Mouse (Mus musculus): Measurements from ENCODE around the gene Cyp2w1.

Cyp2w1 gene

DNA sequence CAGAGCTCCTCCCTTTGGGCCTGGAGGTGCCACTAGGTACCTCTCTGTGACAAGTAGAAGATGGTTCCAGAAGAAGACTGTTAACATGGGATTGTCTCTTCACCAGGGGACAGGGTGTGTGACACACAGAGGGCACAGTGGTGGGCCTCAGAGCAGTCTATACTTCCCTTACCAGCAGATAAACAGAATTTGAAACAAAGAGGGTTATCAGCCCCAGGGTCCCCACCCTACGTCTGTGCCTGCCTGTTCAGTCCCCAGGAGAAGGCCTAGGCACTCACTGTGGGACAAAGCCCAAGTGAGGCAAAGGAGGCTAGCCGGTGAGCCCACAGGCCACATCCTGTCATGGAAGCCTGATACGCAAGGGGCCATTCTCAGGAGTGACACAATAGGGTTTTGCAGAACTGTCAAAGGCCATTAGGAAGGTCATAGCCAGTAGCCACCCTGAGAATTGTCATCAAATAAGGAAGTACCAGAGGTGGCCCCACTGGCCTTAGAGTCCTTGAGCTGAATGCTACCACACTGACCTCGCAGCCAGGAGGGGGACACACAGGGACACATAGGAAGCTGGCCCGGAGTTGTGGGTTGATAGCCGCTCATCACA is 52.5 kb downstream of the Cyp2w1 start, which contains the start of gene C130050O18Rik:
TSS of gene C130050O18Rik (plus strand) at position 480 of the 601 bp plus-strand sequence.
- DNase-seq (ENCODE audit: low spot score): no peak

DNA sequence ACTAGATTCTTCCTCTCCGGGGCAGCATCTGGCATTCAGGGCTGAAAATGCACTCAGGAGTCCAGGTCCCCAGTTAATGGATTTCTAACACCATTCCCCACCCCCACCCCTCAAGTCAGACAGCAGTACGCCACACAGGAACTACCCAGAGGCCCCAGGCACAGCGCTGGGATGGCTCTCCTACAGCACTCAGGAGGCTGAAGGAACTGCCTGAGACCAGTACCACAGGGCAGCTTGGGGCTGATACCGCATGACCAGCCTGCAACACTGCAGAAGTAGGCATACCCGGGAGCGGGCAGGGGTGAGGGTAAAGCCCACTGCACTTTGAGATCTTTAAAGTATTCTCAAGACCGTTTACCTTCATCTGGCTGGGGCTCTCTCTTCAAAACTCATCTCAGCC is 53.1 kb downstream of the Cyp2w1 start:
- no peak for DNase-seq (ENCODE audit: low spot score)

DNA sequence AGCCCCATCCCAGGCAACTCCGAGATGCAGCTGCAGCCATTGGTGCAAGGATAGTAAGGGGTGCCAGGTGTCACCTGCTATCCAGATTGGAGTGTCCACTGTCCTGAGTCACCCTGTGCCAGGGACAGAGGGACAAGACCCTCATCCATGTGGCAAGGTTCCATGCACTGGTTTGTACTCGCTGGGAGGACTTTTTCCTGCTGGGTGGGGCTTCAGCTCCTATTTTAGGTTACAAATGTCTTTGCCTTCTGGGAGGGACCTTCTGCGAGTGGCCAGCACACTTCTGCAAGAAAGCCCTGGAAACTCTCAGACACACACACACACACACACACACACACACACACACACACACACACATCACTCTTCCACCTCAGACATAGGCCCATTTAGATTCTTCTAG is 53.5 kb downstream of the Cyp2w1 start:
- DNase-seq (ENCODE audit: low spot score): no peak
